Mouse (Mus musculus): ENCODE data around the gene Tas2r105. TPM values are rescaled to one million over a fixed set of nuclear protein-coding genes. Genes with fewer than 3 reads are reported as not detected.

Gene Tas2r105
- polyA plus RNA-seq (2012; fragmentation: generic; extraction: Trizol): not detected

GRCm38 (mm10) chr6:131687395-131687794 lies at the start of gene Tas2r105:
TSS of gene Tas2r105 (minus strand) at chr6:131687495.

GRCm38 (mm10) chr6:131689963-131690362 lies 2.7 kb upstream of the Tas2r105 start, which contains the start of gene Tas2r114:
TSS of gene Tas2r114 (minus strand) at chr6:131690063.

GRCm38 (mm10) chr6:131685644-131686043 lies 1.7 kb downstream of the Tas2r105 start, which contains the start of gene Tas2r104:
TSS of gene Tas2r104 (minus strand) at chr6:131685744.

GRCm38 (mm10) chr6:131678786-131679185 lies 8.5 kb downstream of the Tas2r105 start, which contains the start of gene Tas2r106:
TSS of gene Tas2r106 (minus strand) at chr6:131678886.

GRCm38 (mm10) chr6:131660049-131660448 lies 27.2 kb downstream of the Tas2r105 start, which contains the start of gene Tas2r107:
TSS of gene Tas2r107 (minus strand) at chr6:131660149.

Other genes starting within 250 kb of the Tas2r105 start
- not detected for gene 5430401F13Rik, start 201.1 kb downstream of the Tas2r105 start, polyA plus RNA-seq (2012; fragmentation: generic; extraction: Trizol)
- gene Gm6619, start 201.1 kb downstream of the Tas2r105 start, polyA plus RNA-seq (2012; fragmentation: generic; extraction: Trizol): not detected
- not detected for gene Tas2r130, start 56.6 kb downstream of the Tas2r105 start, polyA plus RNA-seq (2012; fragmentation: generic; extraction: Trizol)
- gene Tas2r107, start 27.3 kb downstream of the Tas2r105 start, polyA plus RNA-seq (2012; fragmentation: generic; extraction: Trizol): not detected
- not detected for gene Tas2r106, start 8.6 kb downstream of the Tas2r105 start, polyA plus RNA-seq (2012; fragmentation: generic; extraction: Trizol)
- gene Tas2r104, start 1.8 kb downstream of the Tas2r105 start, polyA plus RNA-seq (2012; fragmentation: generic; extraction: Trizol): not detected
- gene Tas2r114, start 2.6 kb upstream of the Tas2r105 start, polyA plus RNA-seq (2012; fragmentation: generic; extraction: Trizol): not detected